Mouse (Mus musculus): ENCODE measurements around the gene Cacna1h. TPM values are rescaled to one million over a fixed set of nuclear protein-coding genes. Genes with fewer than 3 reads are reported as not detected.

Gene Cacna1h
- polyA plus RNA-seq, 1 experiment from 2014 or later = 3.5 TPM

DNA sequence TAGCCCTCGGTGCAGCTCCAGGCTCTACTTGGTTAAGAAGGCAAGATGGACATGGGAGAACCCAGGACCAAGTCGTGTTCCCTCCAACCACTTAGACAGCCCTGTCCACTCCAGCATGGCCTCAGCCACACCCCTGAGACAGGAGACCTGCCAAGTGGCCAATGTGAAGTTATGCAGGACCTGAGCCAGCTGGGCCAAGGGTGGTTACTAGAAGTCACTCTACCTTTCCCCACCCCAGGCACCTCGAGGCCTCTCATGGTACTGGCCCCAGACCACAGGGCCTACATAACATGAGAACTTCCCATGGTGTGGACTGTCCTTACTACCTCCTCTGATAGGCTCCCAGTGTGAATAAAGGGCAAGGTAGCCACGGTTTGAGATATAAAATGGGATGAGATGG, 19.4 kb downstream of the Cacna1h start:
- Histone ChIP-seq H3K4me3 (ENCODE audit: low read length) (no peak overlapping the region), H3K9me3 (ENCODE audit: low read length) (no peaks in the 10 kb centered on the region), H3K4me1 (ENCODE audit: insufficient read depth, low read length) (peaks cover 50% of the 10 kb centered on the region), H3K36me3 (ENCODE audit: insufficient read depth, low read length) (no peaks in the 10 kb centered on the region), H3K9ac (replicated peaks; ENCODE audit: low read length) (no peak overlapping the region), H3K4me2 (replicated peaks; ENCODE audit: low read depth, low read length) (no peak overlapping the region), H3K27ac (ENCODE audit: low read length) (no peak overlapping the region), H3K27me3 (ENCODE audit: insufficient read depth, low read length) (no peaks in the 10 kb centered on the region)
- ATAC-seq (ENCODE audit: low FRiP score, low TSS enrichment) = no peak
- 58% methylated on average over 4 of the region's 4 CpGs for WGBS

GRCm38 (mm10) chr17:25411251-25411650, 22.3 kb downstream of the Cacna1h start:
- Histone ChIP-seq H3K36me3 (ENCODE audit: insufficient read depth, low read length) (no peaks in the 10 kb centered on the region), H3K4me1 (ENCODE audit: insufficient read depth, low read length) (peaks cover 42% of the 10 kb centered on the region), H3K4me3 (ENCODE audit: low read length) (no peak overlapping the region), H3K9me3 (ENCODE audit: low read length) (no peaks in the 10 kb centered on the region), H3K27me3 (ENCODE audit: insufficient read depth, low read length) (no peaks in the 10 kb centered on the region), H3K4me2 (replicated peaks; ENCODE audit: low read depth, low read length) (no peak overlapping the region), H3K27ac (ENCODE audit: low read length) (no peak overlapping the region), H3K9ac (replicated peaks; ENCODE audit: low read length) (no peak overlapping the region)
- 33% methylated on average over 4 of the region's 4 CpGs for WGBS
- ATAC-seq (ENCODE audit: low FRiP score, low TSS enrichment) = no peak

GRCm38 (mm10) chr17:25410786-25411185, 22.8 kb downstream of the Cacna1h start:
- Histone ChIP-seq H3K4me3 (ENCODE audit: low read length) (no peak overlapping the region), H3K4me1 (ENCODE audit: insufficient read depth, low read length) (peaks cover 42% of the 10 kb centered on the region)
- WGBS = 44% methylated on average over 7 of the region's 7 CpGs

DNA sequence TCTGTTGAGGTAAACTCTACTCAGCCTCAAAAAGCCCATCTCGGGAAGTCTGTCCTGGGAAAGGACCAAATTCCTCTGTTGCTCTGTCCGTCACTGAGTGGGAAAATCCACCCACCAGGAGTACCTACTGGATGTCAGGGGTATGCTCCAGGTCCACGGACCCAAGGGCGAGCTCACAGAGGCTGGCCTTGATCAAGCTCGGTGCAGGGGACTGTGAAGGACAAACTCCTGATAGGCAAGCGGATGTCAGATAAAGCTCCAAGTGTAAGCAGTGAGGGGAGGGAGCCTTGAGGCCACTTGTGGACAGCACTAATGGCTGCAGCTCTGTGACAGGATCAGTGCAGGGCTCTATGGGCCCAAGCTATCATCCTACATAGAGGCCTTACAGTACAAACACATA, 23.4 kb downstream of the Cacna1h start:
- no peak for ATAC-seq (ENCODE audit: low FRiP score, low TSS enrichment)
- no peaks in the 10 kb centered on the region for H3K27me3 ChIP-seq (ENCODE audit: insufficient read depth, low read length)
- H3K9me3 ChIP-seq (ENCODE audit: low read length) = no peaks in the 10 kb centered on the region
- H3K4me2 ChIP-seq (replicated peaks; ENCODE audit: low read depth, low read length) = no peak overlapping the region
- peaks cover 42% of the 10 kb centered on the region for H3K4me1 ChIP-seq (ENCODE audit: insufficient read depth, low read length)
- no peak overlapping the region for H3K9ac ChIP-seq (replicated peaks; ENCODE audit: low read length)
- no peak overlapping the region for H3K27ac ChIP-seq (ENCODE audit: low read length)
- WGBS = 69% methylated on average over 6 of the region's 6 CpGs
- no peak overlapping the region for H3K4me3 ChIP-seq (ENCODE audit: low read length)
- H3K36me3 ChIP-seq (ENCODE audit: insufficient read depth, low read length) = no peaks in the 10 kb centered on the region

More at GRCm38 (mm10) chr17:25410786-25411185, 22.8 kb downstream of the Cacna1h start:
- no peaks in the 10 kb centered on the region for H3K9me3 ChIP-seq (ENCODE audit: low read length)
- no peak overlapping the region for H3K9ac ChIP-seq (replicated peaks; ENCODE audit: low read length)
- no peaks in the 10 kb centered on the region for H3K36me3 ChIP-seq (ENCODE audit: insufficient read depth, low read length)
- no peak overlapping the region for H3K27ac ChIP-seq (ENCODE audit: low read length)
- no peak overlapping the region for H3K4me2 ChIP-seq (replicated peaks; ENCODE audit: low read depth, low read length)
- no peak for ATAC-seq (ENCODE audit: low FRiP score, low TSS enrichment)
- no peaks in the 10 kb centered on the region for H3K27me3 ChIP-seq (ENCODE audit: insufficient read depth, low read length)

DNA sequence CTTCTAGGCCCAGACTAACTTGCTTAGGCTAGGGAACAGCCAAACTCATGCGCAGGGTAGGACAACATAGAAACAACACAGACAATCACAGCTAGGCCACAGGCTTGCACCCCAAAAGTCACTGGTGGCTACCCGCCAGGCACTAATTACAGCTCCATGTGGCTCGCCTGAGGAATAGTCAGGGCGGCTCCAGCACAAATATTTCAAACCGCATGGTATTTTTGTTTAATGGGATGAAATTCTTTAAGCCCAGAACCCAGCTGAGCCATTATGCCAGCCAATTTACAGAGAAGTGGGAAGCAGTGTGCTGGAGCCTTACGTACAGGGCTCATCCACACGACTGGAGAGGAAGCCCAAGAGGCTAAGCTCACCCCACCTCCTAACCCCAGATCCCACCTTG, 24.0 kb downstream of the Cacna1h start:
- Histone ChIP-seq H3K4me3 (ENCODE audit: low read length) (no peak overlapping the region), H3K27ac (ENCODE audit: low read length) (no peak overlapping the region), H3K9me3 (ENCODE audit: low read length) (no peaks in the 10 kb centered on the region), H3K36me3 (ENCODE audit: insufficient read depth, low read length) (no peaks in the 10 kb centered on the region), H3K4me1 (ENCODE audit: insufficient read depth, low read length) (peaks cover 42% of the 10 kb centered on the region), H3K27me3 (ENCODE audit: insufficient read depth, low read length) (no peaks in the 10 kb centered on the region), H3K4me2 (replicated peaks; ENCODE audit: low read depth, low read length) (no peak overlapping the region), H3K9ac (replicated peaks; ENCODE audit: low read length) (no peak overlapping the region)
- whole genome bisulfite sequencing = 78% methylated on average over 7 of the region's 7 CpGs
- ATAC-seq (ENCODE audit: low FRiP score, low TSS enrichment) = no peak

GRCm38 (mm10) chr17:25408302-25408999, 25.1 kb downstream of the Cacna1h start:
- Histone ChIP-seq H3K4me3 (ENCODE audit: low read length) (no peak overlapping the region), H3K36me3 (ENCODE audit: insufficient read depth, low read length) (no peaks in the 10 kb centered on the region), H3K4me2 (replicated peaks; ENCODE audit: low read depth, low read length) (no peak overlapping the region), H3K27ac (ENCODE audit: low read length) (no peak overlapping the region), H3K4me1 (ENCODE audit: insufficient read depth, low read length) (peaks cover 33% of the 10 kb centered on the region), H3K9me3 (ENCODE audit: low read length) (no peaks in the 10 kb centered on the region), H3K9ac (replicated peaks; ENCODE audit: low read length) (no peak overlapping the region), H3K27me3 (ENCODE audit: insufficient read depth, low read length) (no peaks in the 10 kb centered on the region)
- no peak for ATAC-seq (ENCODE audit: low FRiP score, low TSS enrichment)
- 80% methylated on average over 7 of the region's 7 CpGs for WGBS

GRCm38 (mm10) chr17:25407352-25407751, 26.2 kb downstream of the Cacna1h start:
- Histone ChIP-seq H3K4me3 (ENCODE audit: low read length) (no peak overlapping the region), H3K36me3 (ENCODE audit: insufficient read depth, low read length) (no peaks in the 10 kb centered on the region), H3K27me3 (ENCODE audit: insufficient read depth, low read length) (no peaks in the 10 kb centered on the region), H3K9ac (replicated peaks; ENCODE audit: low read length) (no peak overlapping the region), H3K9me3 (ENCODE audit: low read length) (no peaks in the 10 kb centered on the region), H3K4me2 (replicated peaks; ENCODE audit: low read depth, low read length) (no peak overlapping the region), H3K27ac (ENCODE audit: low read length) (no peak overlapping the region), H3K4me1 (ENCODE audit: insufficient read depth, low read length) (peaks cover 38% of the 10 kb centered on the region)
- WGBS = 83% methylated on average over 4 of the region's 4 CpGs
- no peak for ATAC-seq (ENCODE audit: low FRiP score, low TSS enrichment)

DNA sequence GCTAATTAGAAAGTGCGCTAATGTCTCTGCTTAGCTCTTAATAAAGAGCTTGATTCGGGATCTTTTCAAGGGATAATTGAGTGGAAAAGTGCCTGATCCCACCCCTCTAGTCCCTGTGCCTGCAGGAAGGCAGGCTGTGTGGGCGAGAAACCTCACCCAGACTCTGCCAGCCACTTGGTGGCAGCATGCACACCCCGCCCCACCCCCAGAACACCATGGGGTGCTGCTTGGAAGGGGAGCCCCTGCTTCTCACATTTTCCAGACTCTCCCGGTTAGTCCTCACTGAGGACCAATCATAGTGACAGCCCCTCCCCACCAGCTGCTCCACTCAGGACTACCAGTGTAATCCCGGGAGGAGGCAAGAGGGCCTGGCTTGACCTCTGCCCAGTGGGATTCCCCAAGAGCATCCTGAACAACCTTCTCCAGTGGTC, 27.6 kb downstream of the Cacna1h start:
- peaks cover 42% of the 10 kb centered on the region for H3K4me1 ChIP-seq (ENCODE audit: insufficient read depth, low read length)
- H3K36me3 ChIP-seq (ENCODE audit: insufficient read depth, low read length) = no peaks in the 10 kb centered on the region
- H3K4me3 ChIP-seq (ENCODE audit: low read length) = no peak overlapping the region
- ATAC-seq (ENCODE audit: low FRiP score, low TSS enrichment) = no peak
- no peak overlapping the region for H3K9ac ChIP-seq (replicated peaks; ENCODE audit: low read length)
- peak overlapping the region; percentile 55; the same call in 1 of the 2 replicates for H3K27ac ChIP-seq (ENCODE audit: low read length)
- no peaks in the 10 kb centered on the region for H3K9me3 ChIP-seq (ENCODE audit: low read length)
- H3K4me2 ChIP-seq (replicated peaks; ENCODE audit: low read depth, low read length) = no peak overlapping the region
- 24% methylated on average over 6 of the region's 6 CpGs for WGBS
- H3K27me3 ChIP-seq (ENCODE audit: insufficient read depth, low read length) = no peaks in the 10 kb centered on the region

- Histone ChIP-seq H3K4me2 (replicated peaks; ENCODE audit: low read depth, low read length) (0 out of 2 replicates have a peak overlapping the region, but pooled peaks have one; percentile 6), H3K4me3 (ENCODE audit: low read length) (no peak overlapping the region), H3K9me3 (ENCODE audit: low read length) (no peaks in the 10 kb centered on the region), H3K4me1 (ENCODE audit: insufficient read depth, low read length) (peaks cover 42% of the 10 kb centered on the region), H3K9ac (replicated peaks; ENCODE audit: low read length) (no peak overlapping the region), H3K36me3 (ENCODE audit: insufficient read depth, low read length) (no peaks in the 10 kb centered on the region), H3K27me3 (ENCODE audit: insufficient read depth, low read length) (no peaks in the 10 kb centered on the region), H3K27ac (ENCODE audit: low read length) (peak overlapping the region; percentile 55; the same call in 1 of the 2 replicates)
- ATAC-seq (ENCODE audit: low FRiP score, low TSS enrichment) = peak; percentile 56
- WGBS = 5% methylated on average over 10 of the region's 10 CpGs
Measured at GRCm38 (mm10) chr17:25405224-25405895, 28.2 kb downstream of the Cacna1h start.

GRCm38 (mm10) chr17:25404190-25404589, 29.4 kb downstream of the Cacna1h start:
- ATAC-seq (ENCODE audit: low FRiP score, low TSS enrichment) = no peak
- Histone ChIP-seq H3K27me3 (ENCODE audit: insufficient read depth, low read length) (no peaks in the 10 kb centered on the region), H3K9me3 (ENCODE audit: low read length) (no peaks in the 10 kb centered on the region), H3K9ac (replicated peaks; ENCODE audit: low read length) (no peak overlapping the region), H3K4me2 (replicated peaks; ENCODE audit: low read depth, low read length) (no peak overlapping the region), H3K36me3 (ENCODE audit: insufficient read depth, low read length) (no peaks in the 10 kb centered on the region), H3K27ac (ENCODE audit: low read length) (no peak overlapping the region), H3K4me3 (ENCODE audit: low read length) (no peak overlapping the region), H3K4me1 (ENCODE audit: insufficient read depth, low read length) (peaks cover 36% of the 10 kb centered on the region)
- WGBS = 54% methylated on average over 3 of the region's 3 CpGs

Data from kidney, embryonic 16.5 days (tissue).